Mouse (Mus musculus) midbrain, embryonic 14.5 days (tissue): ENCODE measurements around the gene Aurka. TPM values are rescaled to one million over a fixed set of nuclear protein-coding genes. Genes with fewer than 3 reads are reported as not detected.
A peak's percentile ranks its signal among the peaks of the same experiment; 100 is the strongest.

Experiments
- ATAC-seq: fragments of 200-750 bp; cut with Nextera tagmentation; 2 replicates; pipeline ENCODE4 v1.8.0; 2017; ENCODE audit warnings: moderate number of reproducible peaks, moderate library complexity; ENCODE audit not compliant: low FRiP score, low TSS enrichment
- DNase-seq: peaks from one replicate; pipeline ENCODE4 v3.0.0-alpha.2; 2015
- H3K27ac ChIP-seq: fragments of 300-500 bp; sonication (generic); replicated peaks from 2 replicates; pipeline ENCODE4 v1.5.1; 2014; ENCODE audit warnings: mild to moderate bottlenecking, low read depth, low read length, moderate library complexity
- H3K27me3 ChIP-seq: fragments of 300-500 bp; sonication (generic); 2 replicates; pipeline ENCODE4 v1.6.1; 2014; ENCODE audit warnings: low read length, control low read depth, mixed read lengths; ENCODE audit not compliant: control insufficient read depth, insufficient read depth
- H3K36me3 ChIP-seq: fragments of 300-500 bp; sonication (generic); 2 replicates; pipeline ENCODE4 v1.6.1; 2014; ENCODE audit warnings: low read length, control low read depth; ENCODE audit not compliant: control insufficient read depth, insufficient read depth
- H3K4me1 ChIP-seq: fragments of 300-500 bp; sonication (generic); 2 replicates; pipeline ENCODE4 v1.6.1; 2014; ENCODE audit warnings: mild to moderate bottlenecking, antibody characterized with exemption, low read length, control low read depth; ENCODE audit not compliant: control insufficient read depth, insufficient read depth
- H3K4me2 ChIP-seq: fragments of 300-500 bp; sonication (generic); 2 replicates; pipeline ENCODE4 v1.6.1; 2014; ENCODE audit warnings: mild to moderate bottlenecking, low read length, moderate library complexity
- H3K4me3 ChIP-seq: fragments of 300-500 bp; sonication (generic); replicated peaks from 2 replicates; pipeline ENCODE4 v1.5.1; 2014; ENCODE audit warnings: low read depth, low read length
- H3K9ac ChIP-seq: fragments of 300-500 bp; sonication (generic); replicated peaks from 2 replicates; pipeline ENCODE4 v1.6.1; 2014; ENCODE audit warnings: mild to moderate bottlenecking, low read length, moderate library complexity
- H3K9me3 ChIP-seq: fragments of 300-500 bp; sonication (generic); 2 replicates; pipeline ENCODE4 v1.6.1; 2016; ENCODE audit warnings: low read length, control low read depth, mixed read lengths; ENCODE audit not compliant: control insufficient read depth
- WGBS: fragments of 180-500 bp; shearing (Covaris S2); extraction: QIAGEN DNeasy Blood & Tissue Kit; methylation state at CpG from one replicate; pipeline ENCODE4 v1.1.7; 2014; 5-methylcytosine and 5-hydroxymethylcytosine counted together
- polyA plus RNA-seq: library from polyadenylated mRNA; unstranded; fragments of >200 nt; fragmentation: Nextera tagmentation; extraction: Ambion mirVana; gene quantifications from 2 replicates; pipeline ENCODE4 v1.2.1, GENCODE M21; 2014

The Aurka gene
- polyA plus RNA-seq, 1 experiment from 2014 or later = 25.4 TPM

DNA sequence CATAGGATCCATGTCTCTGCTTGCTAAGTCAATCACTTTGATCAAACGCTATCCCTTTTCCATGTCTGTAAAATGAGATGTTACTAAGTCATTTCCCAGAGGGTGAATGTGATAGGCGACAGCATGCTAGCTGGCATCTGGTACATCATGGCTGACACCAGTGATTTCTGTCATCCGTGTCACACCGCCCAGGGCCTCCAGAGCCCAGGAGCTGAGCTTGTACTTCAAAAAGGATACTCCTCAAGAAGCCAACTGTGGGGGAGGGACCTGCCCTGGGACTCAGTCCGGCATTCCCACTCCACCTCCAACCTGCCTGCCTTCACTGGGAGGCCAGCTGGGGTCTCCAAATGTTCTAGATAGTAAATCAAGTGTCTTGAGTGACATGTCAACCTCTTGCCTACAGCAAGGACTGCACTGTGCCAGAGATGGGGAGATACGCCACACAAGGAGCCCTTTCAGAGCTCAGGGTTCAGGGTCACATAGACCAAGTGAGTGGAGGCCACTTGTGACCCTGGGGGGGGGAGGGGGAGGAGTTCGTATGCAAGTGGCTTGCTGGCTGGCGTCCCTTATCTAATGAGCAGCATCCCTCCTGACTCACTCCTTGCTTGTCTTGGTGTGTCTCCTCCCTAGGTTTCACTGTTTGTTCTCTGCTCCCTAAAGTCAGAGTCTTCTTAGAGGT lies 23.3 kb downstream of the Aurka start:
- WGBS = 72% methylated on average over 8 of the region's 8 CpGs
- H3K36me3 ChIP-seq = no peaks in the 10 kb centered on the region
- H3K9ac ChIP-seq = no peak overlapping the region
- no peaks in the 10 kb centered on the region for H3K9me3 ChIP-seq
- H3K27me3 ChIP-seq = no peaks in the 10 kb centered on the region
- peak overlapping the region; percentile 99 for H3K4me2 ChIP-seq
- H3K27ac ChIP-seq = no peak overlapping the region
- ATAC-seq (no peak), DNase-seq (no peak)
- peaks cover 10% of the 10 kb centered on the region; the same call in 1 of the 2 replicates for H3K4me1 ChIP-seq
- H3K4me3 ChIP-seq = peak overlapping the region; percentile 65

- no peak overlapping the region for H3K27ac ChIP-seq
- H3K9me3 ChIP-seq = no peaks in the 10 kb centered on the region
- peak overlapping the region; percentile 65 for H3K4me3 ChIP-seq
- H3K27me3 ChIP-seq = no peaks in the 10 kb centered on the region
- H3K4me1 ChIP-seq = peaks cover 10% of the 10 kb centered on the region; the same call in 1 of the 2 replicates
- H3K9ac ChIP-seq = peak overlapping the region; percentile 62
- DNase-seq (peak; percentile 67), ATAC-seq (no peak)
- H3K4me2 ChIP-seq = peak overlapping the region; percentile 99
- no peaks in the 10 kb centered on the region for H3K36me3 ChIP-seq
- 8% methylated on average over 31 of the region's 31 CpGs for WGBS
These were observed 24.1 kb downstream of the Aurka start for GRCm38 (mm10) chr2:172346034-172346929.

- ATAC-seq (peak; percentile 98), DNase-seq (peak; percentile 97)
- Histone ChIP-seq H3K4me1 (peaks cover 10% of the 10 kb centered on the region; the same call in 1 of the 2 replicates), H3K27ac (peak within 1 kb of the TSS; percentile 37; the same call in 1 of the 2 replicates), H3K4me2 (peak within 1 kb of the TSS; percentile 99), H3K27me3 (no peaks in the 10 kb centered on the region), H3K4me3 (peak within 1 kb of the TSS; percentile 65), H3K36me3 (no peaks in the 10 kb centered on the region), H3K9ac (peak within 1 kb of the TSS; percentile 62), H3K9me3 (no peaks in the 10 kb centered on the region)
- WGBS = under 1% methylated on average over 35 of the region's 35 CpGs
These were observed 25.0 kb downstream of the Aurka start, which contains the start of gene Fam210b for GRCm38 (mm10) chr2:172345258-172345738. Fam210b (plus strand) TSS chr2:172345565.

DNA sequence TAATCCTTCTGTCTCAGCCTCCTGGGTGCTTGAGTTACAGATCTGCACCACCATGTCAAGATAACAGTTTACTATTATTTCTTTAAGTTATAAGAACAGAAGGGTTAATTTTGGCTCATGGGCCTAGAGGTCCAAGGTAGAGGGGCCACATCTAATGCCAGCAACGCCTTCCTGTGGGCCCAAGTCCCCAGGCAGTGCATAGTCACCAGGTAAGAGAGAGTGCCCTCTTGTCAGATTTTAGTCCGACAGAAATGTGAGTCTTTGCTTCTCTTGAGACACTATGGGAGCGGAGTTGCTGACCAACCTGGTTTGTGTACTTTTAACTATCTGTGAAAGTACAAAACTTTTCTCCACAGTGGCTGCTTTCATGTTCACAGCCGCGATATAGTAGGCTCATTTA lies 25.7 kb downstream of the Aurka start:
- Histone ChIP-seq H3K4me1 (peaks cover 10% of the 10 kb centered on the region; the same call in 1 of the 2 replicates), H3K9ac (no peak overlapping the region), H3K27me3 (no peaks in the 10 kb centered on the region), H3K4me2 (peak overlapping the region; percentile 99), H3K9me3 (no peaks in the 10 kb centered on the region), H3K4me3 (peak overlapping the region; percentile 65; the same call in 1 of the 2 replicates), H3K36me3 (no peaks in the 10 kb centered on the region), H3K27ac (no peak overlapping the region)
- WGBS = 39% methylated on average over 5 of the region's 5 CpGs
- no peak for DNase-seq
- ATAC-seq = no peak

- Histone ChIP-seq H3K4me1 (peaks cover 10% of the 10 kb centered on the region; the same call in 1 of the 2 replicates), H3K4me3 (no peak overlapping the region), H3K27ac (no peak overlapping the region), H3K4me2 (no peak overlapping the region), H3K9ac (no peak overlapping the region), H3K36me3 (no peaks in the 10 kb centered on the region), H3K9me3 (no peaks in the 10 kb centered on the region), H3K27me3 (no peaks in the 10 kb centered on the region)
- ATAC-seq (no peak), DNase-seq (no peak)
- 94% methylated on average over 7 of the region's 7 CpGs for WGBS
These were observed 26.6 kb downstream of the Aurka start for GRCm38 (mm10) chr2:172343751-172344150.

DNA sequence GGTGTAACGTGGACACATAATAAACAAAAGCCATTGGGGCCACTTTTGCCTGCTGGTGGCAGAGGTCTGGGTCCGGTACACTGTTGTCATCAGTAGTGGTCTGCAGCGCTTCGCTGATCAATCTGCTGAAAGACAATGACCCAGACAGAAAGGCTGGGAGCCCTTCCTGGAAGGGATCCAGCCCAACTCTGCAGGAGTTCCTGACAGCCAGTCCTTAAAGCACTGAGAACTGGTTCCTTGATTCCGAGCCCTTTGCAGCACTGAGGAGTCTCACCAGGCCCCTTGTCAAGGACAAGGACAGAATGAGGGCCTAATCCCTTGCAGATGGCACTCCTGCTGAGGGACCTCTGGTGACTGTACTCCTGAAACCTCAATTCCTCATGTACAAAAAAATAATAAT lies 28.7 kb downstream of the Aurka start:
- Histone ChIP-seq H3K27me3 (no peaks in the 10 kb centered on the region), H3K27ac (no peak overlapping the region), H3K4me3 (no peak overlapping the region), H3K4me1 (peaks cover 9% of the 10 kb centered on the region; the same call in 1 of the 2 replicates), H3K9ac (no peak overlapping the region), H3K9me3 (no peaks in the 10 kb centered on the region), H3K36me3 (no peaks in the 10 kb centered on the region), H3K4me2 (no peak overlapping the region)
- DNase-seq (no peak), ATAC-seq (no peak)
- WGBS = 8% methylated on average over 5 of the region's 5 CpGs

GRCm38 (mm10) chr2:172340936-172341335 lies 29.4 kb downstream of the Aurka start:
- 18% methylated on average over 3 of the region's 3 CpGs for WGBS
- H3K9ac ChIP-seq = no peak overlapping the region
- H3K27me3 ChIP-seq = no peaks in the 10 kb centered on the region
- no peaks in the 10 kb centered on the region for H3K9me3 ChIP-seq
- H3K27ac ChIP-seq = no peak overlapping the region
- ATAC-seq = no peak
- H3K4me2 ChIP-seq = no peak overlapping the region
- H3K4me3 ChIP-seq = no peak overlapping the region
- H3K4me1 ChIP-seq = peaks cover 4% of the 10 kb centered on the region; the same call in 1 of the 2 replicates
- no peak for DNase-seq
- H3K36me3 ChIP-seq = no peaks in the 10 kb centered on the region

DNA sequence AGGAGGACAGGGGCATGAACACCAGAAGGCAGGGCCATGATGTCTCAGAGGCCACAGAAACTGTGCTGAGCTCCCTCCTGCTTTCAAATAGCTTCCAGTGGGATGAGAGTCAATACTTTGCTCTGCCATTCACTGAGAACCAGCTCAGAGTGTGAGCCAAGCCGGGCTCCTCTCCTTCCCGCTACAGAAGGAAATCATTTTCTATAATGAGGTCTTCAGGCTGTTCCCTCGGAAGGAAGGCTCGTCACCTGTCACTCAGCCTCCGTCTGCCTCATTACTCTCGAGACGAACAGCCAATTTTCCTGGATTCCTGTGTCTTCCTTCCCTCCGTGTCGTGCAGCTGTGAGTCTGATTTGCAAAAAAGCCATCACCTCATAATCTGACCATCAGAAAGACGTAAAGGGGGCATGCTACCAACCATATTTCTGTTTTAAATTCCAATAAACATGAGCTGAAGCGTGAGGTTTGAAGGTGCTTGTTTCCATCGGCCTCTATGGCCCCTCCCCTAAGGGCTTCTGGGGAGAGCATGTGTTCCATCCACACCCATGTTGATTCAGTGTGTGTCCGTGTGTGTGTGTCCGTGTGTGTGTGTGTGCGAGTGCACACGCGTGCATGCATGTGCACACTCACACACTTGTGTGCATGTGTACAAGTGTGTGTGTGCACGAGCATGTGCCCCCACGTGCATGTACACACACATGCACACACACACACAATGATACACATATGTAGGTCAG lies 32.0 kb downstream of the Aurka start:
- Histone ChIP-seq H3K4me1 (no peaks in the 10 kb centered on the region), H3K36me3 (no peaks in the 10 kb centered on the region), H3K9me3 (no peaks in the 10 kb centered on the region), H3K27me3 (no peaks in the 10 kb centered on the region), H3K9ac (no peak overlapping the region), H3K27ac (peak overlapping the region; percentile 64), H3K4me3 (no peak overlapping the region), H3K4me2 (peak overlapping the region; percentile 6; the same call in 1 of the 2 replicates)
- WGBS = 66% methylated on average over 19 of the region's 19 CpGs
- DNase-seq (peak; percentile 58), ATAC-seq (no peak)
